Mouse (Mus musculus) myocyte (in vitro differentiated cells): ENCODE results near the gene Scg3.

ENCODE experiments used
- CEBPB ChIP-seq: IDR thresholded peaks from 2 replicates; pipeline ENCODE4 v1.6.1; 2011; ENCODE audit warnings: mild to moderate bottlenecking, moderate library complexity; ENCODE audit not compliant: poor library complexity, insufficient read depth, severe bottlenecking
- E2F4 ChIP-seq: IDR thresholded peaks from one replicate; pipeline ENCODE4 v1.6.1; 2011; ENCODE audit warnings: mild to moderate bottlenecking, control low read depth, moderate library complexity; ENCODE audit not compliant: insufficient read depth
- MAX ChIP-seq: IDR thresholded peaks from one replicate; pipeline ENCODE4 v1.6.1; 2011; ENCODE audit warnings: low read depth, mild to moderate bottlenecking, control low read depth
- POLR2A ChIP-seq: IDR thresholded peaks from one replicate; pipeline ENCODE4 v1.6.1; 2011; ENCODE audit warnings: low read depth, mild to moderate bottlenecking, control low read depth, moderate library complexity; ENCODE audit not compliant: insufficient read length
- POLR2AphosphoS2 ChIP-seq: IDR thresholded peaks from one replicate; pipeline ENCODE4 v1.6.1; 2011; ENCODE audit warnings: low read depth, control low read depth; ENCODE audit not compliant: insufficient read length
- REST ChIP-seq: IDR thresholded peaks from one replicate; pipeline ENCODE4 v1.6.1; 2011; ENCODE audit warnings: mild to moderate bottlenecking, control low read depth, moderate library complexity; ENCODE audit not compliant: insufficient read depth, insufficient read length
- SRF ChIP-seq: IDR thresholded peaks from one replicate; pipeline ENCODE4 v1.6.1; 2011; ENCODE audit warnings: low read depth; ENCODE audit not compliant: control insufficient read depth, insufficient read length
- TCF12 ChIP-seq: IDR thresholded peaks from one replicate; pipeline ENCODE4 v1.6.1; 2011; ENCODE audit warnings: mild to moderate bottlenecking, control low read depth; ENCODE audit not compliant: poor library complexity, insufficient read depth, severe bottlenecking
- USF1 ChIP-seq: IDR thresholded peaks from one replicate; pipeline ENCODE4 v1.6.1; 2011; ENCODE audit warnings: low read depth, mild to moderate bottlenecking, control low read depth, moderate library complexity

- no peak for TF ChIP-seq POLR2A
- no peak for TF ChIP-seq TCF12
- TF ChIP-seq CEBPB = no peak
- TF ChIP-seq E2F4 = no peak
- TF ChIP-seq MAX = no peak
- TF ChIP-seq SRF = no peak
- TF ChIP-seq POLR2AphosphoS2 = no peak
- no peak for TF ChIP-seq REST
- TF ChIP-seq USF1 = no peak
These were observed 74.4 kb downstream of the Scg3 start for GRCm38 (mm10) chr9:75609505-75609904.
